Mouse (Mus musculus): Measurements from ENCODE around the gene Fkbpl. TPM values are rescaled to one million over a fixed set of nuclear protein-coding genes. Genes with fewer than 3 reads are reported as not detected.

The Fkbpl gene
- polyA plus RNA-seq, 1 experiment from 2014 or later = 22.5 TPM

DNA sequence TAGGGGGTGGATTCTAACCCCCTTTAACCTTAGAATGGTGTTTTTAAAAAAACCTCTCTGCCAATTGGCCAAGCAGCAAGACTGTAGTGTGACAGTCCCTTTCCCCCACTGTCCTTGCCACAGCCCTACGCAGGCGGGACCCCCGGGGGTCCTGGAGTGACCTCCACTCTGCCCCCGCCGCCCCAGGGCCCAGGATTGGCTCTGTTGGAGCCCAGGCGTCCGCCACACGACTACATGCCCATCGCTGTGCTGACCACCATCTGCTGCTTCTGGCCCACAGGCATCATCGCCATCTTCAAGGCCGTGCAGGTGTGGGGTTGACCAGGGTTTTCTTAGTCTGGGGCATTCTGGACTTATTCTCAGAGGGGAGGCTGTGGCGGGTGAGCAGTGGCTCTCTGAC lies 12.9 kb upstream of the Fkbpl start:
- POLR2A ChIA-PET = no interaction called here
- CTCF ChIA-PET = no interaction called here
- ATAC-seq (no peak), DNase-seq (ENCODE audit: low read depth, low spot score) (no peak)
- in situ Hi-C loops (cut with MboI; ENCODE audit: low pct_unique_long_range_greater_than_20kb) = loop anchor here (25.0 kb wide), 1 partner anchor 506 kb away; the partner anchor contains the start of genes Apom, Bag6 and D17H6S53E
- no peak for TF ChIP-seq CTCF (IDR thresholded peaks at IDR 0.05)
- H3K27me3 ChIP-seq = no peaks in the 10 kb centered on the region

DNA sequence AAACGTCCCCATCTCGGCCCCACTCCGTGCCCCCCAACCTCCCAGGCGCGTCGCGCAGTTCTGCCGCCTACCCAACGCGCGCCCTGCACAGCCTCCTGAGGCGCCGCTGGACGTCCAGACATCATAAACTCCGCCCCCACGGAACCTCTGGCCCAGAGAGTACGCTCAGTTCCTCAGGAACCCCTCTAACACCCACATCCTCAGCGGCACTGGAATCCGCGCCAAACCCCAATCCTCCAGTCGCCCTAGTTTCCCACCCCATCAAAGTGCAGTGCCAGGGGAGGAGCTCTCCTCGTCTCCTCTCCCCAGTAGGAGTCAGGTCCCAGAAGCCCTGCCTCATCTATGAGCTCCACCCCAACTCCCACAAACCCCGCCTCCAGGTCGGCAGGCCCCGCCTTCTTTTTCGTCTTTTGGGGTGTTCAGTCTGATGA lies 12.3 kb upstream of the Fkbpl start:
- ATAC-seq = no peak
- DNase-seq (ENCODE audit: low read depth, low spot score) = no peak
- H3K27me3 ChIP-seq = no peaks in the 10 kb centered on the region
- in situ Hi-C loops (cut with MboI; ENCODE audit: low pct_unique_long_range_greater_than_20kb) = loop anchor here (25.0 kb wide), 1 partner anchor 505 kb away; the partner anchor contains the start of genes Apom, Bag6 and D17H6S53E
- ChIA-PET CTCF (no interaction called here), POLR2A (no interaction called here)
- no peak for TF ChIP-seq CTCF (IDR thresholded peaks at IDR 0.05)

DNA sequence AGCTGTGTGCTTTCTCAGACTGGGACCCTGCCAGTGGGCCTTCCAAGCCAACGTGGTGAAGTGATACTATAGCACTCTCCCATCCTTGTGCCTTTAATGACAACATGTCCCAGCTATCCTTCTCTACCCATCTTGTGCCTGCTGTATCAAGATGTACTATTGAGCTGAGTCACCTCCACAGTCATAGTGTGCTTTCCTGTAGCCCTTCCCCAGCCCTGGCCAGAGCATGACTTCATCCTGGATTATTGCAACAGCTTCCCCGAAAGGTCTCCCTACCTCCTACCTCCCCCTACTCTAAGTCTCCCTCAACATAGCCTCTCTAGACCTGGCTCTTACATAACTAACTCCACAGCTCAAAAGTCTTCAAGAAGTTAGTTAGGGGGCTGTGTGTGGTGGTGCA lies 8.9 kb upstream of the Fkbpl start:
- POLR2A ChIA-PET = interaction anchor here (0.6 kb wide), 2 partner anchors 42 to 279 kb away, joined by 3 read pairs; no protein-coding TSS in a partner anchor
- CTCF ChIA-PET = interaction anchor here (1.1 to 1.5 kb wide), 2 partner anchors 9 to 16 kb away, joined by 4 to 5 read pairs; partner anchors contain the start of gene Fkbpl

DNA sequence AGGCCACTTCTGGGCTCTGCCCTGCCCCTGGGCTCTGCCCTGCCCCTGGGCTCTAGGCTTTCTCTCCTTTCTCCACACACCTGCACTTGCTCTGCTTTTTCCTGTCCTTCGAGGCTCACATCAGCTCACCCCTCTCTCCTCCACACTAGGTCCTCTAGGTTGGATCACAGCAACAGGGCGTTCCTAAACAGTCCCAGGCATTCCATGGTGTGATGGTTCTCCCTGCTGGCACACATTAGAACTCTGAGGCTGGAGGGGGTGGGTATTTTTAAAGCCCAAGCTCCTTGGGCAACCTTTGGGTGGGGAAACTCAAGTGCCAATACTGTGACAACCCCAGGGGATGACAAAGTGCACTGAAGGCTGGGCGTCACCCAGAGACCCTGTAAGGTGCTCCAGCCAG lies 7.1 kb upstream of the Fkbpl start:
- DNase-seq (ENCODE audit: low read depth, low spot score) (no peak), ATAC-seq (no peak)
- H3K27me3 ChIP-seq = no peaks in the 10 kb centered on the region
- no peak for TF ChIP-seq CTCF (IDR thresholded peaks at IDR 0.05)
- ChIA-PET POLR2A (no interaction called here), CTCF (no interaction called here)
- in situ Hi-C loops (cut with MboI; ENCODE audit: low pct_unique_long_range_greater_than_20kb) = loop anchor here (25.0 kb wide), 1 partner anchor 500 kb away; the partner anchor contains the start of genes Apom, Bag6 and D17H6S53E

More for the DNA sequence above, 8.9 kb upstream of the Fkbpl start:
- in situ Hi-C loops (cut with MboI; ENCODE audit: low pct_unique_long_range_greater_than_20kb) = loop anchor here (25.0 kb wide), 1 partner anchor 502 kb away; the partner anchor contains the start of genes Apom, Bag6 and D17H6S53E
- peak; percentile 57 for ATAC-seq
- no peaks in the 10 kb centered on the region for H3K27me3 ChIP-seq
- TF ChIP-seq CTCF (IDR thresholded peaks at IDR 0.05) = no peak
- DNase-seq (ENCODE audit: low read depth, low spot score) = no peak

DNA sequence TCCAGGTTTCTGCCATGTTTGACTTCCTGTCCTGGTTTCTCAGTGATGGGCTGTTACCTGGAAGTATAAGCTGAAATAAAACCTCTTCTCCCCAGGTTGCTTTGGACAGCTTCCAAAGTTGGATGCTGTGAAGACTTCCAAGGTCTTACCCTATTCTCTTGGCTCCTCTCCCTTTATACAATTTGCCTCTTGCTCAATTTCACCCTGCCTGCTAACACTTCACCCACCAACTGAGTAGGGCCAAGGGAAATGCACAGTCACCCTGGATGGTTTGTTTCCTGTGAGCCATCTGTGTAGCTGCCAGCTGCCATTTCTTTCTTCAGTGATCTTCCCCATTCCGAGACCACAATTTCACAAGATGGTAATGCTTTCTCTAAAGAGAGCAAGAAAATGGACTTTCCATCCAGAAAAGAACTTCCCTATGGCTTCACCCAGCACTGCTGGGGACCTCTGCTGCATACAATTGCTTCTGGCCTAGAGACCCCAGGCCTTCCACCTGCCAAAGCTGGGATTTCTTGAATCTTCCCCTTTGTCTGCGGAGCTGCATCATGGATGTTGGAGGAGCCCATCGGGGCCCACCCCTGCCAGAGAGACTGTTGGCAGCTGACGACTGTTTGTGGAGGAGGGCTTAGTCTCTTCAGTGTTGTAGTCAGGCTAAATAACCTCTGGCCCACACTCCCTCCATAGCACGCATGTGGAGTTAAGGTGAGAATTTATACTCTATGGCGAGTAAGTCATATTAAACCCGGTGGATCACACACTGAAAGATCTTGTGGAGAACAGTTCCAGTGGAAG lies 4.9 kb upstream of the Fkbpl start:
- CTCF ChIA-PET = interaction anchor here (1.8 kb wide), 1 partner anchor 11 kb away, joined by 4 read pairs; the partner anchor contains the start of genes Ppt2 and Prrt1
- in situ Hi-C loops (cut with MboI; ENCODE audit: low pct_unique_long_range_greater_than_20kb) = loop anchor here (25.0 kb wide), 1 partner anchor 498 kb away; the partner anchor contains the start of genes Apom, Bag6 and D17H6S53E
- ATAC-seq = no peak

DNA sequence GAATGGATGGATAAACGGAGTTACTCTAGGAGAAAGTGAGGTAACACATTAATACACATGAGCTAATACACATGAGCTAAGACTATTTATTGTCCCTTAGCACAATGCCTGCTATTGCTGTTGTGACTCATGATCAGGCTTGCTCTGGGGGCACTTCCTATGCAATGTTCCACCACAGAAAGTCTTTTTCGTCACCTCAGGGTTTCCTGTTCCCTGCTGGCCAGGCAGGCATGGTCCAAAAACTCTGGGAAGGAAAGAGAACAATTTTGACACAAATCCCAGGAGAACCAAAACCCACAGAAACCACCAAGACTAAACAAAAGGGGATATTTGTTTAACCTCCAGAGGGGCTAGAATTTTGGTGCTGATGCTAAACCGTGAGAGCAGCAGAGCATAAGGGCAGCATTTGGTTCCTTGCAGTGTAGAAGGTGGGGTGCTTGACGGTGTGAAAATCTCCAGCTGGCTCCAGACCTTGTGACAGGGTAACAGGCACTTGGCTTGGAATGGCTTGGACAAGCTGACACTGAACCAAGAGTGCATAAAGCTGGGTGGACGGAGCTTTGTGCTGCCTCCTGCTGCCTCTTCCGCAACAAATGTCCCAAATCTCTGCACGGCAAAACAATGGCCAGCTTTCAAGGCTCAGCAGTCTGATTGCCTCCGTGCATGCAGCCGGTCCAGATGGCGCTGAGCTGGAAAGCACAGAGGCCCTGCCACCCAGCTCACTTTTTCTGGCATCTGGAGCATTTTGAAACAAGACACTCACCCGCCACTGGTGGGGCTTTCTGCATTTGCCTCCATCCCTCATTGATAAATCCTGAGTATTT lies 3.6 kb upstream of the Fkbpl start:
- no peaks in the 10 kb centered on the region for H3K27me3 ChIP-seq
- TF ChIP-seq CTCF (IDR thresholded peaks at IDR 0.05) = no peak
- DNase-seq (ENCODE audit: low read depth, low spot score) (peak; percentile 70), ATAC-seq (peak; percentile 58)
- in situ Hi-C loops (cut with MboI; ENCODE audit: low pct_unique_long_range_greater_than_20kb) = loop anchor here (25.0 kb wide), 1 partner anchor 496 kb away; the partner anchor contains the start of genes Apom, Bag6 and D17H6S53E
- ChIA-PET POLR2A (interaction anchor here (1.1 to 2.0 kb wide), 2 partner anchors 13 to 21 kb away, joined by 4 to 7 read pairs; no protein-coding TSS in a partner anchor), CTCF (interaction anchor here (1.2 to 1.8 kb wide), 3 partner anchors 9 to 14 kb away, joined by 3 to 4 read pairs (median 4); partner anchors contain the start of genes Ppt2 and Prrt1)

More for the DNA sequence above, 4.9 kb upstream of the Fkbpl start:
- no peak for DNase-seq (ENCODE audit: low read depth, low spot score)
- H3K27me3 ChIP-seq = no peaks in the 10 kb centered on the region
- POLR2A ChIA-PET = interaction anchor here (1.1 to 2.0 kb wide), 2 partner anchors 12 to 20 kb away, joined by 5 to 7 read pairs; partner anchors contain the start of gene Ppt2
- TF ChIP-seq CTCF (IDR thresholded peaks at IDR 0.05) = no peak

DNA sequence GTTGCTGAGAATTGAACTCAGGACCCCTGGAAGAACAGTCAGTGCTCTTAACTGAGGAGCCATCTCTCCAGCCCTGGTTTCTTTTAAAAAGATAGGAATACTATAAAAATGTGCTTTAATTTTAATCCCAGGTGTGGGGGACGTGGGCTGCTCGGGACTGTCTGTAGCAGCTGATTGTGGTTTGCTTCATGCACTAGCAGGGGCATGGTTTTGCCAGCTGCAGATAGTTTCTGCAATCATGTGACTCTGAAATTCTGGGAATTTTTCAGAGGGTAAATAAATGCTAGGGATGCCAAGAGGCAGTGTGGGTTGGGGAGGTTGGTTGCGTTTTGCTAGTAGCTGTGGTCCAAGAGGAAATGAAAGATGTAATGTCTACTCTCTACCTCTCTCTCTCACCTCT lies 2.6 kb upstream of the Fkbpl start:
- no peak for ATAC-seq
- H3K27me3 ChIP-seq = no peaks in the 10 kb centered on the region
- CTCF ChIA-PET = interaction anchor here (1.2 kb wide), 1 partner anchor 8 kb away, joined by 3 read pairs; no protein-coding TSS in a partner anchor
- no peak for DNase-seq (ENCODE audit: low read depth, low spot score)
- TF ChIP-seq CTCF (IDR thresholded peaks at IDR 0.05) = no peak
- in situ Hi-C loops (cut with MboI; ENCODE audit: low pct_unique_long_range_greater_than_20kb) = loop anchor here (25.0 kb wide), 1 partner anchor 495 kb away; the partner anchor contains the start of genes Apom, Bag6 and D17H6S53E
- POLR2A ChIA-PET = interaction anchor here (1.1 to 1.3 kb wide), 2 partner anchors 14 to 55 kb away, joined by 4 read pairs; no protein-coding TSS in a partner anchor

DNA sequence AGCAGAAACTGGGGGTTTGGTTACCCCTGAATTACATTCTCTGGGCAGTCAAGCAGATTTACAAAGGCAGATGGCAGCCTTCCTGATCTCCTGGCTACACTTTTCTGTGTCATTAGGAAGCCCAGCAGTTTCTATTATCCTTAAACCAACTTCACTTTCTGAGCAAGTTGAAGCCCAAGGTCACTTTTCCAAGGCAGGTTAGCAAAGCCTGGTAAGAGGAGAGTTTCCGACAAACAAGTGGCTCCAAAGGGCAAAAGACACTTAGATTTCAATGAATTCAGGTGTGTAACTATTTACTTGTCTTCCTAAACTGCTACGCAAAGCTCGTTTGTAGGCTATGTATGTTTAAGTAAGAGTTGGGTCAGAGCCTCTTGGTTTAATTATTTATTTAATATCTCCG lies 1.2 kb upstream of the Fkbpl start:
- no peak for ATAC-seq
- no peak for DNase-seq (ENCODE audit: low read depth, low spot score)
- POLR2A ChIA-PET = no interaction called here
- in situ Hi-C loops (cut with MboI; ENCODE audit: low pct_unique_long_range_greater_than_20kb) = loop anchor here (25.0 kb wide), 1 partner anchor 494 kb away; the partner anchor contains the start of genes Apom, Bag6 and D17H6S53E
- no peaks in the 10 kb centered on the region for H3K27me3 ChIP-seq
- no peak for TF ChIP-seq CTCF (IDR thresholded peaks at IDR 0.05)
- CTCF ChIA-PET = interaction anchor here (1.3 to 1.9 kb wide), 2 partner anchors 17 to 25 kb away, joined by 3 to 6 read pairs; no protein-coding TSS in a partner anchor

DNA sequence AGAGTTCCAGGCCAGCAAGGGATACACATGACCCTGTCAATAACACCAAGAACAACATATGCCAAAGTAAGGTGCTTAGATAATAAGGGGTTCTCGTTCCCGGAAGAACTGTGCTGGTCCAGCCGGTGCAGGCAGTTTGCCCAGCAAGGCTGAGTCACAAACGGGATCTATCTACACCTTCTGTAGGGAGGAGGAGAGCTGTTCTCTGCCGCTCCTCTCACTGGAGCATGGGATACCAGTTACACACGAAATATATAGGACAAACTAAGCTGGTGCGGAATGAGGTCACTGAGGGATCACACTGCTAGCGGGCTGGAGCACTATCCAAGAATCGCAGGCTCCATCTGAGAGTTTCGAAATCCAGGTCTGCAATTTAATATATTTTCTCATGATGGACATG lies 620 bp upstream of the Fkbpl start:
- ATAC-seq = no peak
- CTCF ChIA-PET = interaction anchor here (0.6 to 1.9 kb wide), 6 partner anchors 8 to 68 kb away, joined by 3 to 6 read pairs (median 4); partner anchors contain the start of genes Ppt2 and Prrt1
- H3K27me3 ChIP-seq = no peaks in the 10 kb centered on the region
- in situ Hi-C loops (cut with MboI; ENCODE audit: low pct_unique_long_range_greater_than_20kb) = loop anchor here (25.0 kb wide), 1 partner anchor 493 kb away; the partner anchor contains the start of genes Apom, Bag6 and D17H6S53E
- no peak for DNase-seq (ENCODE audit: low read depth, low spot score)
- POLR2A ChIA-PET = interaction anchor here (1.0 kb wide), 1 partner anchor 42 kb away, joined by 3 read pairs; no protein-coding TSS in a partner anchor
- TF ChIP-seq CTCF (IDR thresholded peaks at IDR 0.05) = no peak
